Mouse (Mus musculus) CH12.LX (cell line): ENCODE data around the gene Bco2. TPM values are rescaled to one million over a fixed set of nuclear protein-coding genes. Genes with fewer than 3 reads are reported as not detected.

Source experiments
- DNase-seq: peaks from one replicate; pipeline ENCODE4 v3.0.0-alpha.2; 2013; ENCODE audit errors: extremely low read depth
- H3K27ac ChIP-seq: 2 replicates; pipeline ENCODE4 v1.5.1; 2012; ENCODE audit warnings: low read depth, mild to moderate bottlenecking, control low read depth, moderate library complexity; ENCODE audit not compliant: insufficient read depth
- H3K27me3 ChIP-seq: replicated peaks from 2 replicates; pipeline ENCODE3; 2012; ENCODE audit warnings: inconsistent platforms
- H3K36me3 ChIP-seq, 2 experiments: replicated peaks in 1 of 2; 2 replicates each; pipeline versions ENCODE3 to v1.6.1; 2012; ENCODE audit warnings: inconsistent platforms in 1 of 2, low read length in 1 of 2, mild to moderate bottlenecking in 1 of 2, mixed read lengths in 1 of 2, moderate library complexity in 1 of 2; ENCODE audit not compliant: control insufficient read depth in 1 of 2, insufficient read depth in 1 of 2
- H3K4me1 ChIP-seq, 2 experiments: 2 replicates each; pipeline ENCODE4 v1.6.1; 2012; ENCODE audit warnings: inconsistent platforms in 1 of 2, moderate library complexity in 1 of 2; ENCODE audit not compliant: insufficient read depth in 2 of 2, control insufficient read depth in 1 of 2
- H3K4me2 ChIP-seq: 2 replicates; pipeline ENCODE4 v1.6.1; 2012; ENCODE audit warnings: low read depth, mild to moderate bottlenecking, control low read depth; ENCODE audit not compliant: poor library complexity, insufficient read depth, severe bottlenecking
- H3K4me3 ChIP-seq, 3 experiments: fragments of 150-350 bp in 1 of 3; sonication (generic) in 1 of 3; replicated peaks in 1 of 3; 2 replicates each; pipeline versions ENCODE3 to v1.5.1; 2011 to 2012; ENCODE audit warnings: low read depth in 2 of 3, low read length in 2 of 3, mild to moderate bottlenecking in 2 of 3, moderate library complexity in 2 of 3, control low read depth in 1 of 3, improper control_type of control experiment in 1 of 3, inconsistent platforms in 1 of 3, mixed read lengths in 1 of 3; ENCODE audit not compliant: poor library complexity in 1 of 3
- H3K79me2 ChIP-seq: replicated peaks from 2 replicates; pipeline ENCODE4 v1.6.1; 2012; ENCODE audit warnings: mild to moderate bottlenecking, moderate library complexity; ENCODE audit not compliant: control insufficient read depth, poor library complexity, insufficient read depth, severe bottlenecking; ENCODE audit errors: extremely low read depth
- H3K9ac ChIP-seq: 2 replicates; pipeline ENCODE4 v1.6.1; 2012; ENCODE audit warnings: low read depth, mild to moderate bottlenecking, control low read depth, moderate library complexity; ENCODE audit not compliant: insufficient read depth
- H3K9me3 ChIP-seq: replicated peaks from 2 replicates; pipeline ENCODE3; 2012; ENCODE audit warnings: low read length, inconsistent platforms, mixed read lengths
- BHLHE40 ChIP-seq: IDR thresholded peaks from 2 replicates; pipeline ENCODE4 v1.6.1; 2011; ENCODE audit warnings: mild to moderate bottlenecking, low read depth, low read length, improper control_type of control experiment
- CHD1 ChIP-seq: IDR thresholded peaks from 2 replicates; pipeline ENCODE4 v1.6.1; 2012; ENCODE audit warnings: low read depth, low read length, improper control_type of control experiment, inconsistent platforms
- CTCF ChIP-seq, 2 experiments: IDR thresholded peaks in 1 of 2; conservative IDR thresholded peaks in 1 of 2; 2 replicates each; pipeline ENCODE4 v1.5.1; 2011 to 2012; ENCODE audit warnings: low read depth in 2 of 2, low read length in 2 of 2, improper control_type of control experiment in 1 of 2, inconsistent platforms in 1 of 2, mild to moderate bottlenecking in 1 of 2, moderate library complexity in 1 of 2
- ETS1 ChIP-seq: conservative IDR thresholded peaks from 2 replicates; pipeline ENCODE4 v1.6.1; 2012; ENCODE audit warnings: low read depth, mild to moderate bottlenecking, inconsistent platforms, low read length, improper control_type of control experiment, moderate library complexity
- GABPA ChIP-seq: IDR thresholded peaks from 2 replicates; pipeline ENCODE4 v1.6.1; 2012; ENCODE audit warnings: low read depth, low read length, improper control_type of control experiment, inconsistent platforms; ENCODE audit not compliant: insufficient replicate concordance
- IRF4 ChIP-seq: IDR thresholded peaks from 2 replicates; pipeline ENCODE4 v1.6.1; 2014; ENCODE audit warnings: low read depth, mild to moderate bottlenecking, inconsistent platforms, low read length, improper control_type of control experiment
- JUND ChIP-seq: conservative IDR thresholded peaks from 2 replicates; pipeline ENCODE4 v1.6.1; 2011; ENCODE audit warnings: low read depth, low read length, improper control_type of control experiment
- NRF1 ChIP-seq: IDR thresholded peaks from 2 replicates; pipeline ENCODE4 v1.6.1; 2014; ENCODE audit warnings: low read depth, mild to moderate bottlenecking, inconsistent platforms, low read length, improper control_type of control experiment, moderate library complexity
- PAX5 ChIP-seq: IDR thresholded peaks from 2 replicates; pipeline ENCODE4 v1.6.1; 2012; ENCODE audit warnings: low read length, inconsistent platforms, mixed read lengths
- POLR2A ChIP-seq: IDR thresholded peaks from 2 replicates; pipeline ENCODE4 v1.6.1; 2011; ENCODE audit warnings: low read depth, mild to moderate bottlenecking, improper control_type of control experiment, low read length
- RCOR1 ChIP-seq: conservative IDR thresholded peaks from 2 replicates; pipeline ENCODE4 v1.6.1; 2012; ENCODE audit warnings: low read depth, mild to moderate bottlenecking, inconsistent platforms, low read length, improper control_type of control experiment
- SIN3A ChIP-seq: IDR thresholded peaks from 2 replicates; pipeline ENCODE4 v1.6.1; 2012; ENCODE audit warnings: low read length, improper control_type of control experiment, inconsistent platforms
- TCF12 ChIP-seq: IDR thresholded peaks from 2 replicates; pipeline ENCODE4 v1.6.1; 2014; ENCODE audit warnings: low read depth, mild to moderate bottlenecking, inconsistent platforms, low read length, improper control_type of control experiment
- UBTF ChIP-seq: IDR thresholded peaks from 2 replicates; pipeline ENCODE4 v1.6.1; 2012; ENCODE audit warnings: low read depth, mild to moderate bottlenecking, inconsistent platforms, low read length, improper control_type of control experiment, moderate library complexity
- USF1 ChIP-seq: IDR thresholded peaks from 2 replicates; pipeline ENCODE4 v1.6.1; 2014; ENCODE audit warnings: low read depth, mild to moderate bottlenecking, inconsistent platforms, low read length, improper control_type of control experiment
- ZMIZ1 ChIP-seq: IDR thresholded peaks from 2 replicates; pipeline ENCODE4 v1.6.1; 2012; ENCODE audit warnings: low read depth, mild to moderate bottlenecking, inconsistent platforms, low read length, improper control_type of control experiment
- dilution Hi-C: fragments of 300-500 bp; cut with MboI; formaldehyde crosslinking; loops from 2 replicates; pipeline ENCODE4 v1.14.3; 2020; ENCODE audit warnings: low sequenced_read_pairs; ENCODE audit not compliant: extremely low pct_unique_long_range_greater_than_20kb, extremely low pct_ligation_motif_present
- in situ Hi-C: fragments of 300-500 bp; cut with MboI; formaldehyde crosslinking; loops from 3 replicates; pipeline ENCODE4 v1.14.3; 2019; ENCODE audit warnings: low sequenced_read_pairs, low pct_ligation_motif_present, low pct_unique_long_range_greater_than_20kb, mixed read lengths
- polyA plus RNA-seq: library from polyadenylated mRNA; unstranded; fragments of >175 nt; gene quantifications from 2 replicates; pipeline ENCODE4 v1.2.1, GENCODE M21; 2012; ENCODE audit warnings: low read depth; ENCODE audit not compliant: insufficient read length
- total RNA-seq, 2 experiments: library from RNA; depleted of rRNA; stranded (reverse); fragments of 300-350 nt in 1 of 2; fragments of >200 nt in 1 of 2; gene quantifications; 2 replicates each; pipeline ENCODE4 v1.2.3; 2012 to 2014

The Bco2 gene
- total and polyA plus RNA-seq, 3 experiments, result 0.68 to 1.2 (median 0.93) TPM

DNA sequence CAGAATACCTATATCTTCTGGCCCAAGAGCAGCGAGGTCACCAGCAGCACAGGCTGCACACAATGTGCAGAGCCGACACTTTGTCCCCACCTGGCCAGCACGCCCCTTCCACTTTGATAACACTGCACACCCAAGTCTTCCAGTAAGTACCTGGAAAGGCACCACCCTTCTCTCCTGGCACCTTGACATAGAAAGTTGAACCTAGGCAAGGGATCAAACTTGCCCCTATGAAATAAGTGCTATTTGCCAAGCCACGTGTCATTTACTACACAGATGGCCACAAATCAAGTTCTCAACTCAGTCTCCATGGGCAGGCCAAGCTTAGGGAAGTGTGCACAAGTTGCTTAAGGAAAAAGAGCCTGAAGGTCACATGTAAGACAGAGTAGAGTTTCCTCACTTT lies 32.0 kb upstream of the Bco2 start:
- H3K79me2 ChIP-seq, result no peaks in the 10 kb centered on the region
- H3K4me3 ChIP-seq, result no peak overlapping the region
- no peak overlapping the region for H3K9ac ChIP-seq
- no peaks in the 10 kb centered on the region for H3K36me3 ChIP-seq
- in situ Hi-C loops, result loop anchor here (5.0 kb wide), 1 partner anchor 50 kb away; no protein-coding TSS in a partner anchor
- peaks cover 5 to 16% of the 10 kb centered on the region in 2 experiments for H3K4me1 ChIP-seq
- dilution Hi-C loops, result no loop called here
- no peak overlapping the region for H3K4me2 ChIP-seq
- H3K9me3 ChIP-seq, result no peaks in the 10 kb centered on the region
- no peak for DNase-seq
- no peak overlapping the region for H3K27ac ChIP-seq
- no peak for TF ChIP-seq NRF1
- TF ChIP-seq UBTF, result no peak
- no peak for TF ChIP-seq CTCF (conservative IDR thresholded peaks at IDR 0.05 in 1 of 2, IDR thresholded peaks at IDR 0.05 in 1 of 2; ENCODE audit: low read depth in 2 of 2, low read length in 2 of 2)
- TF ChIP-seq GABPA, result no peak
- TF ChIP-seq PAX5, result no peak
- no peak for TF ChIP-seq ZMIZ1
- no peak for TF ChIP-seq POLR2A
- no peak for TF ChIP-seq SIN3A
- TF ChIP-seq CHD1, result no peak
- TF ChIP-seq USF1, result no peak
- no peak for TF ChIP-seq TCF12
- no peak for TF ChIP-seq BHLHE40
- no peak for TF ChIP-seq JUND
- no peak for TF ChIP-seq IRF4
- no peak for TF ChIP-seq ETS1
- no peak for TF ChIP-seq RCOR1
- H3K27me3 ChIP-seq, result no peaks in the 10 kb centered on the region

GRCm38 (mm10) chr9:50585145-50585818 lies 30.3 kb upstream of the Bco2 start:
- TF ChIP-seq USF1, result no peak
- TF ChIP-seq SIN3A, result no peak
- TF ChIP-seq, all 38 proteins: peak for 0
- no peak overlapping the region for H3K9ac ChIP-seq
- in situ Hi-C loops (loop anchor here (5.0 kb wide), 1 partner anchor 48 kb away; no protein-coding TSS in a partner anchor), dilution Hi-C loops (no loop called here)
- H3K36me3 ChIP-seq, result no peaks in the 10 kb centered on the region
- peaks cover 0 to 4% of the 10 kb centered on the region in 2 experiments; a peak in 2 of 4 replicates for H3K4me1 ChIP-seq
- no peak overlapping the region for H3K4me3 ChIP-seq
- DNase-seq, result no peak
- H3K27ac ChIP-seq, result no peak overlapping the region
- H3K27me3 ChIP-seq, result no peaks in the 10 kb centered on the region
- H3K9me3 ChIP-seq, result no peaks in the 10 kb centered on the region
- H3K4me2 ChIP-seq, result no peak overlapping the region
- no peaks in the 10 kb centered on the region for H3K79me2 ChIP-seq
